Mouse (Mus musculus) hindbrain, embryonic 15.5 days (tissue): ENCODE data around the gene 2410004P03Rik. TPM values are rescaled to one million over a fixed set of nuclear protein-coding genes. Genes with fewer than 3 reads are reported as not detected.
A peak's percentile ranks its signal among the peaks of the same experiment; 100 is the strongest.

Experiments
- ATAC-seq: fragments of 200-750 bp; cut with Nextera tagmentation; 2 replicates; pipeline ENCODE4 v1.8.0; 2017; ENCODE audit warnings: low read depth, moderate number of reproducible peaks, moderate TSS enrichment; ENCODE audit not compliant: low FRiP score
- H3K27ac ChIP-seq: fragments of 300-500 bp; sonication (generic); replicated peaks from 2 replicates; pipeline ENCODE4 v1.5.1; 2015; ENCODE audit warnings: mild to moderate bottlenecking, inconsistent platforms
- H3K27me3 ChIP-seq: fragments of 300-500 bp; sonication (generic); 2 replicates; pipeline ENCODE4 v1.6.1; 2015; ENCODE audit warnings: control low read depth, inconsistent platforms
- H3K36me3 ChIP-seq: fragments of 300-500 bp; sonication (generic); 2 replicates; pipeline ENCODE4 v1.6.1; 2015; ENCODE audit warnings: control low read depth, inconsistent platforms
- H3K4me1 ChIP-seq: fragments of 300-500 bp; sonication (generic); replicated peaks from 2 replicates; pipeline ENCODE4 v1.6.1; 2015; ENCODE audit warnings: control low read depth, inconsistent platforms
- H3K4me2 ChIP-seq: fragments of 300-500 bp; sonication (generic); 2 replicates; pipeline ENCODE4 v1.6.1; 2015; ENCODE audit warnings: moderate library complexity, mild to moderate bottlenecking, inconsistent platforms
- H3K4me3 ChIP-seq: fragments of 300-500 bp; sonication (generic); 2 replicates; pipeline ENCODE4 v1.5.1; 2015; ENCODE audit warnings: mild to moderate bottlenecking, inconsistent platforms
- H3K9ac ChIP-seq: fragments of 300-500 bp; sonication (generic); 2 replicates; pipeline ENCODE4 v1.6.1; 2015; ENCODE audit warnings: inconsistent platforms
- H3K9me3 ChIP-seq: fragments of 300-500 bp; sonication (generic); 2 replicates; pipeline ENCODE4 v1.6.1; 2016; ENCODE audit warnings: control low read depth, inconsistent platforms
- WGBS: fragments of 180-500 bp; shearing (Covaris S2); methylation state at CpG from one replicate; pipeline ENCODE4 v1.1.7; 2015; 5-methylcytosine and 5-hydroxymethylcytosine counted together
- polyA plus RNA-seq: library from polyadenylated mRNA; unstranded; fragments of >200 nt; fragmentation: Nextera tagmentation; extraction: Ambion mirVana; gene quantifications from 2 replicates; pipeline ENCODE4 v1.2.1, GENCODE M21; 2015

The 2410004P03Rik gene
- polyA plus RNA-seq, 1 experiment from 2014 or later = 7.4 TPM

- ATAC-seq = no peak
These were observed 4.2 kb upstream of the 2410004P03Rik start for GRCm38 (mm10) chr12:17015711-17016110.

GRCm38 (mm10) chr12:17012067-17012899 is 756 bp upstream of the 2410004P03Rik start:
- H3K27ac ChIP-seq = no peak overlapping the region
- 84% methylated on average over 2 of the region's 2 CpGs for WGBS
- H3K9me3 ChIP-seq = no peaks in the 10 kb centered on the region
- H3K4me1 ChIP-seq = peaks cover 6% of the 10 kb centered on the region; the same call in 1 of the 2 replicates
- no peak overlapping the region for H3K4me2 ChIP-seq
- no peak overlapping the region for H3K4me3 ChIP-seq
- peak; percentile 42 for ATAC-seq
- no peaks in the 10 kb centered on the region for H3K27me3 ChIP-seq
- H3K36me3 ChIP-seq = no peaks in the 10 kb centered on the region
- no peak overlapping the region for H3K9ac ChIP-seq

More at GRCm38 (mm10) chr12:17015711-17016110, 4.2 kb upstream of the 2410004P03Rik start:
- Histone ChIP-seq H3K27me3 (no peaks in the 10 kb centered on the region), H3K9ac (no peak overlapping the region), H3K4me3 (no peak overlapping the region), H3K36me3 (no peaks in the 10 kb centered on the region), H3K27ac (no peak overlapping the region), H3K4me2 (no peak overlapping the region), H3K4me1 (peaks cover 6% of the 10 kb centered on the region; the same call in 1 of the 2 replicates), H3K9me3 (no peaks in the 10 kb centered on the region)
- 77% methylated on average over 2 of the region's 2 CpGs for WGBS

- no peaks in the 10 kb centered on the region for H3K27me3 ChIP-seq
- no peak overlapping the region for H3K4me2 ChIP-seq
- no peak for ATAC-seq
- WGBS = 94% methylated on average over 6 of the region's 6 CpGs
- H3K36me3 ChIP-seq = no peaks in the 10 kb centered on the region
- H3K9ac ChIP-seq = no peak overlapping the region
- no peaks in the 10 kb centered on the region for H3K9me3 ChIP-seq
- peaks cover 6% of the 10 kb centered on the region; the same call in 1 of the 2 replicates for H3K4me1 ChIP-seq
- H3K4me3 ChIP-seq = no peak overlapping the region
- H3K27ac ChIP-seq = no peak overlapping the region
These were observed 2.1 kb downstream of the 2410004P03Rik start for GRCm38 (mm10) chr12:17009466-17009865.

- ATAC-seq = no peak
- Histone ChIP-seq H3K9ac (no peak overlapping the region), H3K9me3 (no peaks in the 10 kb centered on the region), H3K4me2 (no peak overlapping the region), H3K4me1 (peaks cover 14% of the 10 kb centered on the region), H3K4me3 (no peak overlapping the region), H3K27me3 (peaks cover 37% of the 10 kb centered on the region), H3K27ac (no peak overlapping the region), H3K36me3 (no peaks in the 10 kb centered on the region)
- 58% methylated on average over 4 of the region's 4 CpGs for WGBS
These were observed 10.3 kb downstream of the 2410004P03Rik start for GRCm38 (mm10) chr12:17001211-17001610.

- Histone ChIP-seq H3K9ac (no peak overlapping the region), H3K4me2 (0 out of 2 replicates have a peak overlapping the region, but pooled peaks have one; percentile 98), H3K9me3 (no peaks in the 10 kb centered on the region), H3K36me3 (no peaks in the 10 kb centered on the region), H3K4me1 (peaks cover 14% of the 10 kb centered on the region), H3K27me3 (peaks cover 37% of the 10 kb centered on the region), H3K27ac (no peak overlapping the region), H3K4me3 (no peak overlapping the region)
- no peak for ATAC-seq
- WGBS = 65% methylated on average over 6 of the region's 6 CpGs
These were observed 10.9 kb downstream of the 2410004P03Rik start for GRCm38 (mm10) chr12:17000628-17001027.

- H3K4me3 ChIP-seq = peak within 1 kb of the TSS; percentile 49
- peaks cover 37% of the 10 kb centered on the region for H3K27me3 ChIP-seq
- WGBS = 1% methylated on average over 57 of the region's 57 CpGs
- H3K27ac ChIP-seq = no peak within 1 kb of the TSS
- H3K4me2 ChIP-seq = peak within 1 kb of the TSS; percentile 98
- no peaks in the 10 kb centered on the region for H3K36me3 ChIP-seq
- H3K4me1 ChIP-seq = peaks cover 14% of the 10 kb centered on the region
- ATAC-seq = peak; percentile 74
- H3K9ac ChIP-seq = peak within 1 kb of the TSS; percentile 33; the same call in 1 of the 2 replicates
- H3K9me3 ChIP-seq = no peaks in the 10 kb centered on the region
These were observed 11.6 kb downstream of the 2410004P03Rik start, which contains the start of gene Pqlc3 for GRCm38 (mm10) chr12:16999739-17000497. Gene Pqlc3, minus strand, starts transcription at chr12:17000408.

GRCm38 (mm10) chr12:16999146-16999545 is 12.4 kb downstream of the 2410004P03Rik start:
- Histone ChIP-seq H3K27ac (no peak overlapping the region), H3K4me1 (peaks cover 14% of the 10 kb centered on the region), H3K9me3 (no peaks in the 10 kb centered on the region), H3K4me3 (peak overlapping the region; percentile 49), H3K36me3 (no peaks in the 10 kb centered on the region), H3K9ac (no peak overlapping the region), H3K4me2 (peak overlapping the region; percentile 98), H3K27me3 (peaks cover 37% of the 10 kb centered on the region)
- WGBS = 10% methylated on average over 10 of the region's 10 CpGs
- no peak for ATAC-seq

GRCm38 (mm10) chr12:16996886-16997462 is 14.6 kb downstream of the 2410004P03Rik start:
- H3K36me3 ChIP-seq = no peaks in the 10 kb centered on the region
- H3K9me3 ChIP-seq = no peaks in the 10 kb centered on the region
- H3K4me3 ChIP-seq = no peak overlapping the region
- WGBS = 94% methylated on average over 5 of the region's 5 CpGs
- H3K27me3 ChIP-seq = peaks cover 37% of the 10 kb centered on the region
- ATAC-seq = no peak
- no peak overlapping the region for H3K9ac ChIP-seq
- peaks cover 14% of the 10 kb centered on the region for H3K4me1 ChIP-seq
- H3K4me2 ChIP-seq = no peak overlapping the region
- no peak overlapping the region for H3K27ac ChIP-seq

GRCm38 (mm10) chr12:16996281-16996680 is 15.2 kb downstream of the 2410004P03Rik start:
- H3K4me3 ChIP-seq = no peak overlapping the region
- H3K9ac ChIP-seq = no peak overlapping the region
- ATAC-seq = no peak
- H3K4me2 ChIP-seq = no peak overlapping the region
- H3K4me1 ChIP-seq = peaks cover 14% of the 10 kb centered on the region
- H3K36me3 ChIP-seq = no peaks in the 10 kb centered on the region; the same call in 1 of the 2 replicates
- peaks cover 37% of the 10 kb centered on the region for H3K27me3 ChIP-seq
- WGBS = 83% methylated on average over 5 of the region's 5 CpGs
- no peak overlapping the region for H3K27ac ChIP-seq
- H3K9me3 ChIP-seq = no peaks in the 10 kb centered on the region

GRCm38 (mm10) chr12:16994291-16994690 is 17.2 kb downstream of the 2410004P03Rik start:
- no peak overlapping the region for H3K4me3 ChIP-seq
- 89% methylated on average over 2 of the region's 2 CpGs for WGBS
- no peak overlapping the region for H3K4me2 ChIP-seq
- no peak for ATAC-seq
- H3K9ac ChIP-seq = no peak overlapping the region
- H3K36me3 ChIP-seq = no peaks in the 10 kb centered on the region; the same call in 1 of the 2 replicates
- no peak overlapping the region for H3K27ac ChIP-seq
- no peaks in the 10 kb centered on the region for H3K9me3 ChIP-seq
- H3K4me1 ChIP-seq = peaks cover 4% of the 10 kb centered on the region
- H3K27me3 ChIP-seq = peaks cover 21% of the 10 kb centered on the region

- ATAC-seq = no peak
- no peaks in the 10 kb centered on the region for H3K9me3 ChIP-seq
- peaks cover 3% of the 10 kb centered on the region; the same call in 1 of the 2 replicates for H3K27me3 ChIP-seq
- no peak overlapping the region for H3K4me2 ChIP-seq
- H3K4me3 ChIP-seq = no peak overlapping the region
- no peak overlapping the region for H3K9ac ChIP-seq
- H3K4me1 ChIP-seq = no peaks in the 10 kb centered on the region
- H3K36me3 ChIP-seq = peaks cover 3% of the 10 kb centered on the region; the same call in 1 of the 2 replicates
- 92% methylated on average over 2 of the region's 2 CpGs for WGBS
- H3K27ac ChIP-seq = no peak overlapping the region
These were observed 19.2 kb downstream of the 2410004P03Rik start for GRCm38 (mm10) chr12:16992355-16992754.
